Mouse (Mus musculus) liver, embryonic 16.5 days (tissue): ENCODE measurements around the gene Ext2. TPM values are rescaled to one million over a fixed set of nuclear protein-coding genes. Genes with fewer than 3 reads are reported as not detected.

ENCODE experiments used
- ATAC-seq: fragments of 200-750 bp; cut with Nextera tagmentation; 2 replicates; pipeline ENCODE4 v1.8.0; 2017; ENCODE audit warnings: low read depth, mild to moderate bottlenecking, moderate number of reproducible peaks, moderate library complexity
- H3K27ac ChIP-seq: fragments of 300-500 bp; sonication (generic); 2 replicates; pipeline ENCODE4 v1.5.1; 2014; ENCODE audit warnings: mild to moderate bottlenecking, low read length
- H3K27me3 ChIP-seq: fragments of 300-500 bp; sonication (generic); 2 replicates; pipeline ENCODE4 v1.6.1; 2014; ENCODE audit warnings: low read depth, low read length, mixed read lengths; ENCODE audit not compliant: control insufficient read depth, insufficient read depth
- H3K36me3 ChIP-seq: fragments of 300-500 bp; sonication (generic); 2 replicates; pipeline ENCODE4 v1.6.1; 2014; ENCODE audit warnings: mild to moderate bottlenecking; ENCODE audit not compliant: control insufficient read depth, insufficient read depth
- H3K4me1 ChIP-seq: fragments of 300-500 bp; sonication (generic); 2 replicates; pipeline ENCODE4 v1.6.1; 2014; ENCODE audit warnings: low read depth, low read length, mixed read lengths; ENCODE audit not compliant: control insufficient read depth
- H3K4me2 ChIP-seq: fragments of 300-500 bp; sonication (generic); 2 replicates; pipeline ENCODE4 v1.6.1; 2014; ENCODE audit warnings: low read depth, low read length, mixed read lengths
- H3K4me3 ChIP-seq: fragments of 300-500 bp; sonication (generic); 2 replicates; pipeline ENCODE4 v1.5.1; 2014; ENCODE audit warnings: low read depth, mild to moderate bottlenecking, low read length
- H3K9ac ChIP-seq: fragments of 300-500 bp; sonication (generic); 2 replicates; pipeline ENCODE4 v1.6.1; 2014; ENCODE audit warnings: low read depth, low read length
- H3K9me3 ChIP-seq: fragments of 300-500 bp; sonication (generic); replicated peaks from 2 replicates; pipeline ENCODE4 v1.6.1; 2016; ENCODE audit warnings: low read length; ENCODE audit not compliant: control insufficient read depth
- WGBS: fragments of 180-500 bp; shearing (Covaris S2); extraction: QIAGEN DNeasy Blood & Tissue Kit; methylation state at CpG from one replicate; pipeline ENCODE4 v1.1.7; 2014; ENCODE audit not compliant: insufficient replicate concordance; 5-methylcytosine and 5-hydroxymethylcytosine counted together
- polyA plus RNA-seq: library from polyadenylated mRNA; unstranded; fragments of >200 nt; fragmentation: Nextera tagmentation; extraction: Ambion mirVana; gene quantifications from 2 replicates; pipeline ENCODE4 v1.2.1, GENCODE M21; 2015

Ext2 gene
- polyA plus RNA-seq, 1 experiment from 2014 or later: 27.0 TPM

DNA sequence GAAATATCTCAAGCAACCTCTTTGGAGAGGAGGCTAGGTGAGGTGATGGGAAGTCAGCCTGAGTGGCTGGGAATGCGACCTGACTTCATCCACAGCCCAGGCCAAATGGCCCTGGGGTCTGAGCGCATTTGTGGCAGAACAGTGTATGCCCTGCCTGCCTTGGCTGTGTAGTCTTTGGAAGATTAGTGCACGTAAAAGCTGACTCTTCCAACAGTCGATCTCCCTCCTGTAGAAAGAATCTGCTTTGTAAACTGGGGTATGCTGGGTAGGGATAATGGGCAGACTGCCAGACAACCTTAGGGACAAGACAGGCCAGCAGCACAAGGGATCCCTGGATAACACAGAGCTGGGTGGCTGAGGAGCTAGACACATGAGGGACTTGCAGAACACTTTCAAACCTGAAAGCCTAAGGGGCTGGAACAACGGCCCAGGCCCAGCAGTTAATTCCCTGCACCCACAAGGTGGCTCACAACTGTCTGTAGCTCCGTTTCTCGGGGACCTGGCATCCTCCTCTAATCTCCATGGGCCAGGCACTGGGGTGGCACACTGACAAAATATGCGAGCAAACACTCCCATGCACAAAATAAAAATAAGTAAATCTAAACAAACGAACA lies 38.3 kb downstream of the Ext2 start:
- Histone ChIP-seq H3K9me3 (no peaks in the 10 kb centered on the region), H3K27me3 (no peaks in the 10 kb centered on the region), H3K27ac (no peak overlapping the region), H3K4me1 (no peaks in the 10 kb centered on the region), H3K4me2 (no peak overlapping the region), H3K36me3 (no peaks in the 10 kb centered on the region), H3K4me3 (no peak overlapping the region), H3K9ac (no peak overlapping the region)
- no peak for ATAC-seq
- WGBS: 62% methylated on average over 9 of the region's 9 CpGs

DNA sequence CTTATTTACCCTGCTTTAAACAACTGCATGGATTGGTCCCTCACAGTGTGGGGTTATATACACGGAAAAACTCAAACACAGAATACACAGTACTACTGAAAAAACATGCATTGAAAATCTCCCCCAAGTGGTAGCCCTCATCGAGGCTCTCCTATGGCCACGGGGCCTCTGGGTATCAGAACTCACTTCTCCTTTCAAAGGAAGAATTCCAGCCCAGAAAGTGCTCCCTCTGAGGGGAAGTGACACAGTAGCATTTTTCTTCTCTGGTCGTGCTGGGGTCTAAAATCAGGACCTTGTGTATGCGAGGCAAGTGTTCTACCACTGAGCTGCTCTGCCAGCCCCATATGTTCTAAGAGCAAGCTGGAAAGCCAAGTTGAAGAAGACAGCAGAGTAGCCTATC lies 39.7 kb downstream of the Ext2 start:
- no peaks in the 10 kb centered on the region for H3K9me3 ChIP-seq
- no peak overlapping the region for H3K4me3 ChIP-seq
- no peak overlapping the region for H3K4me2 ChIP-seq
- H3K4me1 ChIP-seq: no peaks in the 10 kb centered on the region
- H3K36me3 ChIP-seq: no peaks in the 10 kb centered on the region
- ATAC-seq: no peak
- no peaks in the 10 kb centered on the region for H3K27me3 ChIP-seq
- no peak overlapping the region for H3K27ac ChIP-seq
- 36% methylated on average over 5 of the region's 5 CpGs for WGBS
- no peak overlapping the region for H3K9ac ChIP-seq

DNA sequence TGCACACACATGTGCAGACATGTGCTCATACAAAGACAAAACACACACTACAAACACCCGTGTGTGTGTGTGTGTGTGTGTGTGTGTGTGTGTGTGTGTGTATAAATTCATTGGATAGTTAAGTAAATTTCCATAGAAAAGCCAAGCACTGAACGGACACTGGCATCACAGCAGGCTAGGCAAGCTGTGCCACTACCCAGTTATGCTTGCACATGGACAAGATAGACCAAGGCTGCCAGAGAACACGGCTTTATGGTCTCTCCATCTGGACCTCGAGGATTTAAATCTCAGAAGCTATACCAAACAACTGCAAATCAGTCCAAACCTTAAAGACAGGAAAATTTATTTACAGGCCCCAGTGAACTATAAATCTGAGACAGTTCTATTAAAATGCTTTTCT lies 40.2 kb downstream of the Ext2 start:
- WGBS: 68% methylated on average over 4 of the region's 4 CpGs
- Histone ChIP-seq H3K4me2 (no peak overlapping the region), H3K27me3 (no peaks in the 10 kb centered on the region), H3K9ac (no peak overlapping the region), H3K9me3 (no peaks in the 10 kb centered on the region), H3K27ac (no peak overlapping the region), H3K4me3 (no peak overlapping the region), H3K36me3 (no peaks in the 10 kb centered on the region), H3K4me1 (no peaks in the 10 kb centered on the region)
- no peak for ATAC-seq

GRCm38 (mm10) chr2:93780528-93780927 lies 41.8 kb downstream of the Ext2 start:
- H3K4me1 ChIP-seq: peaks cover 5% of the 10 kb centered on the region
- no peak overlapping the region for H3K4me3 ChIP-seq
- no peak overlapping the region for H3K4me2 ChIP-seq
- H3K36me3 ChIP-seq: no peaks in the 10 kb centered on the region
- H3K27ac ChIP-seq: no peak overlapping the region
- H3K27me3 ChIP-seq: no peaks in the 10 kb centered on the region
- H3K9me3 ChIP-seq: no peaks in the 10 kb centered on the region
- ATAC-seq: no peak
- H3K9ac ChIP-seq: no peak overlapping the region
- WGBS: 71% methylated on average over 10 of the region's 10 CpGs

GRCm38 (mm10) chr2:93779897-93780208 lies 42.5 kb downstream of the Ext2 start:
- WGBS: 52% methylated on average over 6 of the region's 6 CpGs
- ATAC-seq: no peak
- Histone ChIP-seq H3K36me3 (no peaks in the 10 kb centered on the region), H3K4me1 (peaks cover 5% of the 10 kb centered on the region), H3K27ac (no peak overlapping the region), H3K4me2 (no peak overlapping the region), H3K4me3 (no peak overlapping the region), H3K27me3 (no peaks in the 10 kb centered on the region), H3K9ac (no peak overlapping the region), H3K9me3 (no peaks in the 10 kb centered on the region)

DNA sequence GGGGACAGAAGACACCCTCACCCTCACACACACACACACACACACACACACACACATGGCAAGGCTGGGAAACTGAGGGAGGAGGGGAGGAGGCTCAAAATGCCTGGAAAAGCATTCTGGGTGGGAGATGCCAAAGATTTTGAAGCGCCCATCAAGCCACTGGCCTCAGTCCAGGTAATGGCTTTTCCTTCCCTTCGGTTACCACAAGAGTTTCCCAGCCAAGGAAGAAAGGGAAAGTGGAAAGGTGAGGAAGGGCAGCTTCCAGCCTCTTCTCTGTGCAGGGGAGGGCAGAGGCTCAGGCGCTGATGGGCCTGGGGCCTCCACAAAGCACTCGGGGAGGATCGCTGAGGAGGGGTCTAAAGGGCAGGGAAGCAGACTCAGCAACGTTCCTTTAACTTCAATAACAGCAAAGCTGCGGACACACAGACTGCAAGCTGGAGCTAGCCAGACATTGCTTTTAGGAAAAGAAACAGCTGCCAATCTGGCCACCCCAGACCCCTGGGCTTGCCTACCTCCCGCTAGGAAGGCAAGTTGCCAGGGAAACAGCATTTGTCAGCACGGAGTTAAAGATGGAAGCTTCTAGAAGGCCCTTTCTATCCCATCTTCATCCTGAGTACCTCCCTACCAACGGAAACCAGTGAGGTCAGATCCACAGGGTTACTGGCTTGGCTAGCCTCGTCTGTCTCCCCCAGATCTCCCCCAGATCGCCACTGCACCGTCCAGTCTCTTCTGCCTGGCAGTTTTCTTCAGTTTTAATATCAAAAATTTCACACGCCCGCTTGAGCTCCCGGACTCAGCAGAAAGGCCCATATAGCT lies 43.1 kb downstream of the Ext2 start:
- no peaks in the 10 kb centered on the region for H3K9me3 ChIP-seq
- no peak for ATAC-seq
- no peak overlapping the region for H3K27ac ChIP-seq
- WGBS: 66% methylated on average over 16 of the region's 16 CpGs
- peaks cover 5% of the 10 kb centered on the region for H3K4me1 ChIP-seq
- no peak overlapping the region for H3K9ac ChIP-seq
- no peaks in the 10 kb centered on the region for H3K27me3 ChIP-seq
- H3K36me3 ChIP-seq: no peaks in the 10 kb centered on the region
- no peak overlapping the region for H3K4me3 ChIP-seq
- H3K4me2 ChIP-seq: no peak overlapping the region

- WGBS: 75% methylated on average over 5 of the region's 5 CpGs
- Histone ChIP-seq H3K4me3 (no peak overlapping the region), H3K36me3 (no peaks in the 10 kb centered on the region), H3K9ac (no peak overlapping the region), H3K9me3 (no peaks in the 10 kb centered on the region), H3K27ac (no peak overlapping the region), H3K27me3 (no peaks in the 10 kb centered on the region), H3K4me2 (no peak overlapping the region), H3K4me1 (peaks cover 5% of the 10 kb centered on the region)
- ATAC-seq: no peak
These were observed 43.8 kb downstream of the Ext2 start for GRCm38 (mm10) chr2:93778616-93779015.

GRCm38 (mm10) chr2:93777056-93777430 lies 45.3 kb downstream of the Ext2 start:
- Histone ChIP-seq H3K4me3 (no peak overlapping the region), H3K9me3 (no peaks in the 10 kb centered on the region), H3K27me3 (no peaks in the 10 kb centered on the region), H3K9ac (no peak overlapping the region), H3K4me2 (no peak overlapping the region), H3K27ac (no peak overlapping the region), H3K36me3 (no peaks in the 10 kb centered on the region), H3K4me1 (peaks cover 5% of the 10 kb centered on the region)
- 50% methylated on average over 4 of the region's 4 CpGs for WGBS
- ATAC-seq: no peak

GRCm38 (mm10) chr2:93776267-93777055 lies 45.9 kb downstream of the Ext2 start:
- no peaks in the 10 kb centered on the region for H3K36me3 ChIP-seq
- H3K27me3 ChIP-seq: no peaks in the 10 kb centered on the region
- peaks cover 5% of the 10 kb centered on the region for H3K4me1 ChIP-seq
- 85% methylated on average over 7 of the region's 7 CpGs for WGBS
- no peak overlapping the region for H3K4me2 ChIP-seq
- no peak overlapping the region for H3K9ac ChIP-seq
- H3K4me3 ChIP-seq: no peak overlapping the region
- no peak overlapping the region for H3K27ac ChIP-seq
- H3K9me3 ChIP-seq: no peaks in the 10 kb centered on the region
- ATAC-seq: no peak
